Mouse (Mus musculus) thymus, postnatal 10 days (tissue): Measurements from ENCODE around the gene Stx8.

ENCODE experiments used
- DNase-seq, 2 experiments: peaks; one replicate each; pipeline ENCODE4 v3.0.0; 2021; ENCODE audit warnings: low spot score in 2 of 2

Gene Stx8

GRCm38 (mm10) chr11:68228941-68229665 lies 263.1 kb downstream of the Stx8 start:
- DNase-seq, result no peak

- no peak for DNase-seq
Measured at GRCm38 (mm10) chr11:68231558-68231957, 265.6 kb downstream of the Stx8 start.

- DNase-seq, result no peak
Measured at GRCm38 (mm10) chr11:68233469-68233965, 267.5 kb downstream of the Stx8 start.

GRCm38 (mm10) chr11:68239756-68240155 lies 273.8 kb downstream of the Stx8 start:
- no peak for DNase-seq

- no peak for DNase-seq
Measured at GRCm38 (mm10) chr11:68244254-68244991, 278.4 kb downstream of the Stx8 start.

- DNase-seq, result no peak
Measured at GRCm38 (mm10) chr11:68244992-68245261, 278.9 kb downstream of the Stx8 start.

- DNase-seq, result no peak
Measured at GRCm38 (mm10) chr11:68247897-68248296, 281.9 kb downstream of the Stx8 start.

GRCm38 (mm10) chr11:68250106-68250505 lies 284.1 kb downstream of the Stx8 start:
- DNase-seq, result no peak

GRCm38 (mm10) chr11:68253531-68253930 lies 287.5 kb downstream of the Stx8 start:
- peak; percentile 31 to 45 for DNase-seq
